Mouse (Mus musculus): ENCODE measurements at regions not wholly inside any gene's neighbourhood (a gene's known extent, or its start where the extent isn't known, plus 50 kb on each side); places are given as distances from the start of the nearest gene placed in this dataset.

DNA sequence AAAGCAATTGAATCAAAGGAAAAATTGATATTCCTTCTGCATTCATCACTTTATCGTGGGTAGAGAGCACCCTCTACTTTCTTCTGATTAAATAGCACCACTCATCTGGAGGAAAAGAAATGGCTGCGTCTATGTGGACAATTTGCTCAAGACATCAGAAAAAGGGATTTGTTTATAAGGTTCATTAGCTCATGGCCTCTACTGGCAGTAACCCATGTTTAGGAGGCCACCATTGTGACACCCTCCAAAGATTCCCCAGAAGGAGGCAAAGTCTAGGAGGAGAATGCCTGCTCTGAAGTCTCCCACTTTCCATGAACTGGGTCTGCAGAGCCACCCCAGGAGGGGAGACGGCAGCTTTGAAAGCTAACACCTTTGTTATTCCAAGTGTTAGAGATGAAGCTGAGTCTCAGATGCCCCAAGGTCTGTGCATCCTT lies 147.2 kb upstream of the Plscr5 start:
- no peak overlapping the region for H3K27ac ChIP-seq (ENCODE audit: low read depth, low read length)
- peak; percentile 41; the same call in 1 of the 2 replicates for ATAC-seq (ENCODE audit: low read depth)
- H3K9me3 ChIP-seq (ENCODE audit: control insufficient read depth, low read length): no peaks in the 10 kb centered on the region
- H3K27me3 ChIP-seq (ENCODE audit: control insufficient read depth, insufficient read depth, low read length): no peaks in the 10 kb centered on the region
- no peak overlapping the region for H3K4me2 ChIP-seq (ENCODE audit: low read depth, low read length)
- no peaks in the 10 kb centered on the region for H3K36me3 ChIP-seq (ENCODE audit: control insufficient read depth, insufficient read depth, low read length)
- H3K4me1 ChIP-seq (ENCODE audit: control insufficient read depth, insufficient read depth, low read length): no peaks in the 10 kb centered on the region
- H3K9ac ChIP-seq (replicated peaks; ENCODE audit: low read depth, low read length): no peak overlapping the region
- WGBS: 39% methylated on average over 3 of the region's 3 CpGs
- no peak overlapping the region for H3K4me3 ChIP-seq (ENCODE audit: low read depth, low read length)

GRCm38 (mm10) chr9:92044161-92044560 lies 148.6 kb upstream of the Plscr5 start:
- no peak for ATAC-seq (ENCODE audit: low read depth)
- Histone ChIP-seq H3K27ac (ENCODE audit: low read depth, low read length) (no peak overlapping the region), H3K9ac (replicated peaks; ENCODE audit: low read depth, low read length) (no peak overlapping the region), H3K9me3 (ENCODE audit: control insufficient read depth, low read length) (no peaks in the 10 kb centered on the region), H3K27me3 (ENCODE audit: control insufficient read depth, insufficient read depth, low read length) (no peaks in the 10 kb centered on the region), H3K4me3 (ENCODE audit: low read depth, low read length) (no peak overlapping the region), H3K4me2 (ENCODE audit: low read depth, low read length) (no peak overlapping the region), H3K36me3 (ENCODE audit: control insufficient read depth, insufficient read depth, low read length) (no peaks in the 10 kb centered on the region), H3K4me1 (ENCODE audit: control insufficient read depth, insufficient read depth, low read length) (no peaks in the 10 kb centered on the region)
- 80% methylated on average over 9 of the region's 9 CpGs for WGBS

GRCm38 (mm10) chr9:92016521-92016920 lies 176.2 kb upstream of the Plscr5 start:
- Histone ChIP-seq H3K9me3 (ENCODE audit: control insufficient read depth, low read length) (no peaks in the 10 kb centered on the region), H3K4me2 (ENCODE audit: low read depth, low read length) (no peak overlapping the region), H3K9ac (replicated peaks; ENCODE audit: low read depth, low read length) (no peak overlapping the region), H3K4me1 (ENCODE audit: control insufficient read depth, insufficient read depth, low read length) (no peaks in the 10 kb centered on the region), H3K4me3 (ENCODE audit: low read depth, low read length) (no peak overlapping the region), H3K27me3 (ENCODE audit: control insufficient read depth, insufficient read depth, low read length) (no peaks in the 10 kb centered on the region), H3K36me3 (ENCODE audit: control insufficient read depth, insufficient read depth, low read length) (no peaks in the 10 kb centered on the region), H3K27ac (ENCODE audit: low read depth, low read length) (no peak overlapping the region)
- no peak for ATAC-seq (ENCODE audit: low read depth)
- 87% methylated on average over 3 of the region's 3 CpGs for WGBS

- no peaks in the 10 kb centered on the region for H3K27me3 ChIP-seq (ENCODE audit: control insufficient read depth, insufficient read depth, low read length)
- H3K4me1 ChIP-seq (ENCODE audit: control insufficient read depth, insufficient read depth, low read length): no peaks in the 10 kb centered on the region
- WGBS: 79% methylated on average over 3 of the region's 3 CpGs
- H3K9me3 ChIP-seq (ENCODE audit: control insufficient read depth, low read length): no peaks in the 10 kb centered on the region
- ATAC-seq (ENCODE audit: low read depth): no peak
- no peak overlapping the region for H3K9ac ChIP-seq (replicated peaks; ENCODE audit: low read depth, low read length)
- H3K27ac ChIP-seq (ENCODE audit: low read depth, low read length): no peak overlapping the region
- no peak overlapping the region for H3K4me3 ChIP-seq (ENCODE audit: low read depth, low read length)
- H3K36me3 ChIP-seq (ENCODE audit: control insufficient read depth, insufficient read depth, low read length): no peaks in the 10 kb centered on the region
- no peak overlapping the region for H3K4me2 ChIP-seq (ENCODE audit: low read depth, low read length)
Measured at GRCm38 (mm10) chr9:92015923-92016322, 176.8 kb upstream of the Plscr5 start.

DNA sequence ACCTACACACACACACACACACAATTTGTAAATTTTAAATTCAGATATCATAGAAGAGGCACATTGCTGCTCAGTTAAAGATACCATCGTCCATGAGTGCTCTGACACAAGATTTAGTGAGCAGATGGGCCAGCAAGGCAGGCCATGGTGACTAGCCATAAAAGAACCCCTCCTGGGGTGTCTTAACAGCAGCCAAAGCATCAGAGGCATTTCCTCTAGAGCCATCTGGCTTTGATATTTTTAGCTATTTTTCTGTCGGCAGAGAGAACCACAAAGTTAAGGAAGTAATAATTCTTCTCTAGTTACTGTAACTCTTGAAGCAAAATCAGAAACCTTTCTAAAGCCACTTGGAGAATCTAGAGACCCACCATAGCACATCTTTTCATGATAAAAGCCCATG lies 204.5 kb upstream of the Plscr5 start:
- Histone ChIP-seq H3K4me1 (ENCODE audit: control insufficient read depth, insufficient read depth, low read length) (no peaks in the 10 kb centered on the region), H3K27ac (ENCODE audit: low read depth, low read length) (no peak overlapping the region), H3K4me3 (ENCODE audit: low read depth, low read length) (no peak overlapping the region), H3K4me2 (ENCODE audit: low read depth, low read length) (no peak overlapping the region), H3K9me3 (ENCODE audit: control insufficient read depth, low read length) (no peaks in the 10 kb centered on the region), H3K9ac (replicated peaks; ENCODE audit: low read depth, low read length) (no peak overlapping the region), H3K36me3 (ENCODE audit: control insufficient read depth, insufficient read depth, low read length) (no peaks in the 10 kb centered on the region), H3K27me3 (ENCODE audit: control insufficient read depth, insufficient read depth, low read length) (no peaks in the 10 kb centered on the region)
- ATAC-seq (ENCODE audit: low read depth): no peak
- 35% methylated on average over 2 of the region's 2 CpGs for WGBS

DNA sequence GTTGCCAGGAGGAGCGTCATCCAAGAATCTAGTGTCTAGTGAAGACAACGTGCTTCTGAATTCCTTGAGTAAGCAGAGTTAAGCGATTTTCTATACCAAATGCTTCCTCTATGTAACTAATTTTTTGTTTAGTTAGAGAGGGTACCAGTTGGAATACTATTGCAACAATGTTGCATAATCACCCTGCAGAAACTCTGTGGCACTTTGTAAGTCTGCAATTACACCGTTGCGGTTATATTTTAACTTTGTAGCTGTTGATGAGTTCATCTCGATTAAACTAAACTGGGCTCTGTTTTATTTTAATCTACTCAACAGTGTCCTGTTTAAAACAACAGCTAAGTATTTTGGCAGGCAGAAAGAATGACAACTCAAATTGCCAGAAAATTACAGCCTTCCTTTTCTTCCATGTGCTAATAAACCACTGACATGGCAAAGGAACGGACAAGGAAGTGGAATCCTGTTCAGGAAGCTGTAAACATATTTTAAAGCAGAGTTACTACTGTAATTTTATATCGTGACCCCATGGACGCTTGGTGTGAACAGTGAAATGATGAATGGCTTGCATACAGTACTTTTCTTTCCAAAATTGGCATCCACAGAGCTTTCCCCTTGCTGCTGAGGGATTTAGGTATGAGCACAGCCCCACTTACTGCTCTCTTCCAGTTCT lies 210.6 kb upstream of the Plscr5 start:
- Histone ChIP-seq H3K4me3 (ENCODE audit: low read depth, low read length) (no peak overlapping the region), H3K27ac (ENCODE audit: low read depth, low read length) (no peak overlapping the region), H3K9me3 (ENCODE audit: control insufficient read depth, low read length) (no peaks in the 10 kb centered on the region), H3K4me2 (ENCODE audit: low read depth, low read length) (no peak overlapping the region), H3K36me3 (ENCODE audit: control insufficient read depth, insufficient read depth, low read length) (no peaks in the 10 kb centered on the region), H3K4me1 (ENCODE audit: control insufficient read depth, insufficient read depth, low read length) (no peaks in the 10 kb centered on the region), H3K9ac (replicated peaks; ENCODE audit: low read depth, low read length) (no peak overlapping the region), H3K27me3 (ENCODE audit: control insufficient read depth, insufficient read depth, low read length) (no peaks in the 10 kb centered on the region)
- WGBS: 66% methylated on average over 9 of the region's 9 CpGs
- no peak for ATAC-seq (ENCODE audit: low read depth)

GRCm38 (mm10) chr9:91981499-91981898 lies 211.2 kb upstream of the Plscr5 start:
- no peaks in the 10 kb centered on the region for H3K27me3 ChIP-seq (ENCODE audit: control insufficient read depth, insufficient read depth, low read length)
- no peak overlapping the region for H3K4me2 ChIP-seq (ENCODE audit: low read depth, low read length)
- H3K9me3 ChIP-seq (ENCODE audit: control insufficient read depth, low read length): no peaks in the 10 kb centered on the region
- no peak overlapping the region for H3K4me3 ChIP-seq (ENCODE audit: low read depth, low read length)
- no peaks in the 10 kb centered on the region for H3K4me1 ChIP-seq (ENCODE audit: control insufficient read depth, insufficient read depth, low read length)
- H3K27ac ChIP-seq (ENCODE audit: low read depth, low read length): no peak overlapping the region
- no peaks in the 10 kb centered on the region for H3K36me3 ChIP-seq (ENCODE audit: control insufficient read depth, insufficient read depth, low read length)
- ATAC-seq (ENCODE audit: low read depth): no peak
- 77% methylated on average over 3 of the region's 3 CpGs for WGBS
- no peak overlapping the region for H3K9ac ChIP-seq (replicated peaks; ENCODE audit: low read depth, low read length)

GRCm38 (mm10) chr9:91964051-91964450 lies 228.7 kb upstream of the Plscr5 start:
- ATAC-seq (ENCODE audit: low read depth): no peak
- H3K27me3 ChIP-seq (ENCODE audit: control insufficient read depth, insufficient read depth, low read length): no peaks in the 10 kb centered on the region
- 78% methylated on average over 2 of the region's 2 CpGs for WGBS
- H3K27ac ChIP-seq (ENCODE audit: low read depth, low read length): no peak overlapping the region
- no peak overlapping the region for H3K9ac ChIP-seq (replicated peaks; ENCODE audit: low read depth, low read length)
- no peaks in the 10 kb centered on the region for H3K9me3 ChIP-seq (ENCODE audit: control insufficient read depth, low read length)
- H3K36me3 ChIP-seq (ENCODE audit: control insufficient read depth, insufficient read depth, low read length): no peaks in the 10 kb centered on the region
- no peak overlapping the region for H3K4me3 ChIP-seq (ENCODE audit: low read depth, low read length)
- H3K4me1 ChIP-seq (ENCODE audit: control insufficient read depth, insufficient read depth, low read length): no peaks in the 10 kb centered on the region
- no peak overlapping the region for H3K4me2 ChIP-seq (ENCODE audit: low read depth, low read length)

DNA sequence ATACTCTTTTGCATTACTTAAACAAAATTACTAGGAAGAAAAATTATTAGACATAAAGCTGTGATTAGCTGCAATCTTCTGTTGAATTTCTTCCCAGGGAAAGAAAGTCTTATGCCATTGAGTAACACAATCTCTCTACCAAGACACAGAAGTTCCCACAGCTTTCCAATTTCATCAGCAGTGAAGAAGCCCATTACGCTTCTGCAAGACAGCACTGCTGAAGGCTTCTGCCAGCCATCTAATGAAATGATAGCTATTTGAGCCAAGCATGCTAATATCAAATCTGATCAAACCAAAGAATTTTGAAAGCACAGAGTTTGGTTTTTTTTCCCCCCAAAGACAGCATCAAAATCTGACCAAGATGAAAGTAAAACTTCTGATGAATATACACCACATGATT lies 230.0 kb upstream of the Plscr5 start:
- ATAC-seq (ENCODE audit: low read depth): no peak
- Histone ChIP-seq H3K27me3 (ENCODE audit: control insufficient read depth, insufficient read depth, low read length) (no peaks in the 10 kb centered on the region), H3K4me3 (ENCODE audit: low read depth, low read length) (no peak overlapping the region), H3K9me3 (ENCODE audit: control insufficient read depth, low read length) (no peaks in the 10 kb centered on the region), H3K4me1 (ENCODE audit: control insufficient read depth, insufficient read depth, low read length) (no peaks in the 10 kb centered on the region), H3K36me3 (ENCODE audit: control insufficient read depth, insufficient read depth, low read length) (no peaks in the 10 kb centered on the region), H3K9ac (replicated peaks; ENCODE audit: low read depth, low read length) (no peak overlapping the region), H3K27ac (ENCODE audit: low read depth, low read length) (no peak overlapping the region), H3K4me2 (ENCODE audit: low read depth, low read length) (no peak overlapping the region)
- 76% methylated on average over 1 of the region's 1 CpGs for WGBS
